Mouse (Mus musculus): ENCODE results near the gene Nsun4.

Nsun4 gene

GRCm38 (mm10) chr4:116047681-116048080 lies 6.0 kb downstream of the Nsun4 start:
- no peak for DNase-seq

GRCm38 (mm10) chr4:116046604-116047003 lies 7.1 kb downstream of the Nsun4 start:
- no peak for DNase-seq

GRCm38 (mm10) chr4:116042186-116042585 lies 11.5 kb downstream of the Nsun4 start:
- no peak for DNase-seq

GRCm38 (mm10) chr4:116040466-116040865 lies 13.2 kb downstream of the Nsun4 start:
- DNase-seq: no peak

- no peak for DNase-seq
These were observed 20.3 kb downstream of the Nsun4 start for GRCm38 (mm10) chr4:116033374-116033773.

- DNase-seq: no peak
These were observed 20.8 kb downstream of the Nsun4 start for GRCm38 (mm10) chr4:116032906-116033305.

- no peak for DNase-seq
These were observed 35.6 kb downstream of the Nsun4 start, which contains the start of gene Faah for GRCm38 (mm10) chr4:116017902-116018746. Faah (minus strand) TSS chr4:116017926.

- DNase-seq: peak; percentile 83 to 84
These were observed 36.3 kb downstream of the Nsun4 start for GRCm38 (mm10) chr4:116017300-116017901.

- DNase-seq: no peak
These were observed 36.8 kb downstream of the Nsun4 start for GRCm38 (mm10) chr4:116016862-116017299.

GRCm38 (mm10) chr4:116016396-116016795 lies 37.3 kb downstream of the Nsun4 start:
- DNase-seq: no peak

GRCm38 (mm10) chr4:116015996-116016395 lies 37.7 kb downstream of the Nsun4 start:
- peak; percentile 40 to 57 for DNase-seq

GRCm38 (mm10) chr4:116015502-116015901 lies 38.2 kb downstream of the Nsun4 start:
- no peak for DNase-seq

GRCm38 (mm10) chr4:116010186-116010585 lies 43.5 kb downstream of the Nsun4 start:
- no peak for DNase-seq

GRCm38 (mm10) chr4:116001206-116001605 lies 52.5 kb downstream of the Nsun4 start:
- DNase-seq: peak in 1 of 2 experiments; percentile 6

- DNase-seq: no peak
These were observed 53.0 kb downstream of the Nsun4 start for GRCm38 (mm10) chr4:116000671-116001070.

GRCm38 (mm10) chr4:115996729-115997128 lies 56.9 kb downstream of the Nsun4 start:
- DNase-seq: no peak

GRCm38 (mm10) chr4:115995376-115995730 lies 58.3 kb downstream of the Nsun4 start:
- DNase-seq: no peak

- no peak for DNase-seq
These were observed 58.9 kb downstream of the Nsun4 start for GRCm38 (mm10) chr4:115994662-115995375.

- DNase-seq: no peak
These were observed 64.3 kb downstream of the Nsun4 start for GRCm38 (mm10) chr4:115989382-115989781.

GRCm38 (mm10) chr4:115987858-115988530 lies 65.7 kb downstream of the Nsun4 start:
- no peak for DNase-seq

- DNase-seq: no peak
These were observed 66.2 kb downstream of the Nsun4 start for GRCm38 (mm10) chr4:115987436-115987835.

- DNase-seq: no peak
These were observed 68.7 kb downstream of the Nsun4 start for GRCm38 (mm10) chr4:115984967-115985366.

GRCm38 (mm10) chr4:115984111-115984510 lies 69.6 kb downstream of the Nsun4 start:
- DNase-seq: peak; percentile 95 to 98
